Mouse (Mus musculus) layer of hippocampus, postnatal 25 days (tissue): ENCODE data around the gene Tbc1d19. TPM values are rescaled to one million over a fixed set of nuclear protein-coding genes. Genes with fewer than 3 reads are reported as not detected.

ENCODE experiments used
- DNase-seq, 2 experiments: peaks; one replicate each; pipeline ENCODE4 v3.0.0; 2022; ENCODE audit warnings: mixed read lengths in 2 of 2, low spot score in 1 of 2; ENCODE audit errors: extremely low spot score in 1 of 2
- total RNA-seq, 2 experiments: library from RNA; stranded (reverse); gene quantifications; 2 replicates each; pipeline ENCODE4 v1.2.3; 2021

The Tbc1d19 gene
- total RNA-seq, 2 experiments from 2014 or later: 43.2 to 44.8 TPM

DNA sequence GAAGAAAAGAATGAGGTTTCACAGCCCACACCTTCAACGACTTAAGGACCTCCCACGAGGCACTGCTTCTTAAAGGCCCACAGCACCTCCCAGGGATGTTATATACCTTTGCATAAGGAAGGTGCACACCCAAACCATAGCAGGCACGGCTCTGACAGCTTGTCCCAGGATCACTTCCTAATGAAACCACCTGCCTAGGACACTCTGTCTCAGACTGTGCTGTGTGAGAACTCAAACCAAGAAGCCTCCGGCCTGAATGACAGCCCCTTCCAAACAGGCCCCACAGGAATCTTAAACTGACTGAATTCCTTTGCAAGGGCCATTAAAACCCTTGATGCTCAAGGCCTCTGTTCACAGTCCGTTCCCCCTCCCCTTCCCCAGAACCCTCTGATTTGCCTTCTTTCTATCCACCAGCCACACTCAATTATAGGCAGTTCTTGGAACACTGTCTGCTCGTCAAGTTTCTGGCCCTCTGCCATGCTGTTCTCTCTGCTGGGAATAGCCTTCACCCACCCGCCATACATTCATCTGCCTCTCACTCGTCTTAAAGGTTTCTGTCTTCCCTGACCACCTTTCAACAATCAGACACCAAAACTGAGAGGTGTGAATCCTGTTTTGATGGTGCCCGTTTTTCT, 138.3 kb downstream of the Tbc1d19 start:
- no peak for DNase-seq

GRCm38 (mm10) chr5:53948606-53949266, 139.3 kb downstream of the Tbc1d19 start:
- DNase-seq: no peak

GRCm38 (mm10) chr5:53950189-53950588, 140.8 kb downstream of the Tbc1d19 start:
- DNase-seq: no peak

- no peak for DNase-seq
Observed at GRCm38 (mm10) chr5:53953216-53953615, 143.8 kb downstream of the Tbc1d19 start.

Other genes with a start within 250 kb of the Tbc1d19 start
- gene Cckar, start 101.9 kb upstream of the Tbc1d19 start, total RNA-seq: not detected
- 100 to 1,000 TPM; 145 to 152 TPM for gene Stim2, start 188.9 kb downstream of the Tbc1d19 start, total RNA-seq